ENCODE assay signal across 8 mouse cellular contexts in genomic region chr5:64878027-64878425, GRCm38 (mm10). TPM values are rescaled to one million over a fixed set of nuclear protein-coding genes. Genes with fewer than 3 reads are reported as not detected.
A peak's percentile ranks its signal among the peaks of the same experiment; 100 is the strongest.
DNase-seq lines count a peak whose midpoint lies in the region; ATAC-seq and TF ChIP-seq lines count a peak whose summit lies in the region.

No protein-coding gene starts in this region.

- H3K27me3 ChIP-seq in C2C12 (ENCODE audit: control insufficient read depth, insufficient read depth, insufficient read length): no peaks in the 10 kb centered on the region
- H3K27me3 ChIP-seq in forebrain, embryonic 13.5 days: no peaks in the 10 kb centered on the region

- H3K4me1 ChIP-seq in forebrain, embryonic 13.5 days: peaks cover 33% of the 10 kb centered on the region

- H3K79me3 ChIP-seq in C2C12 (ENCODE audit: low read depth): no peaks in the 10 kb centered on the region

- H3K9ac ChIP-seq in forebrain, embryonic 13.5 days: no peak overlapping the region

- WGBS in forebrain, embryonic 13.5 days: 5% methylated on average over 4 of the region's 4 CpGs

- no peaks in the 10 kb centered on the region for H3K9me3 ChIP-seq in forebrain, embryonic 13.5 days (replicated peaks)

- no peaks in the 10 kb centered on the region for H3K79me2 ChIP-seq in C2C12 (ENCODE audit: control insufficient read depth, insufficient read depth)

- no peak overlapping the region for H3K4me3 ChIP-seq in C2C12 (ENCODE audit: insufficient read depth, poor library complexity, severe bottlenecking)
- H3K4me3 ChIP-seq in forebrain, embryonic 13.5 days: no peak overlapping the region

- peak; percentile 73 for DNase-seq in adrenal gland, postnatal 14 days
- peak; percentile 63 for DNase-seq in heart, postnatal 25 days (ENCODE audit: low spot score)
- DNase-seq in layer of hippocampus, adult 8-10 months (ENCODE audit: low spot score in 2 of 2): peak; percentile 50 to 58
- peak; percentile 86 for DNase-seq in mesoderm, embryonic 11.5 days (ENCODE audit: low read depth, low spot score)
- DNase-seq in testis, postnatal 10 days (ENCODE audit: low spot score): peak; percentile 58

- H3K27ac ChIP-seq in forebrain, embryonic 13.5 days: peak overlapping the region; percentile 93

- H3K36me3 ChIP-seq in C2C12 (ENCODE audit: control insufficient read depth, insufficient read depth): no peaks in the 10 kb centered on the region
- H3K36me3 ChIP-seq in forebrain, embryonic 13.5 days (ENCODE audit: poor library complexity, severe bottlenecking): no peaks in the 10 kb centered on the region

- ATAC-seq in forebrain, embryonic 13.5 days: peak; percentile 94
- ATAC-seq in megakaryocyte-erythroid progenitor cell, adult 5-6 weeks (replicated peaks; ENCODE audit: low FRiP score, low TSS enrichment, poor library complexity, severe bottlenecking): no peak

- intact Hi-C loops in heart, postnatal 25 days (cut with DNase I): no loop called here

- no peak for TF ChIP-seq CTCF in C2C12 (IDR thresholded peaks at IDR 0.05; ENCODE audit: control insufficient read depth, insufficient read depth, insufficient read length)

- no peak overlapping the region for H3ac ChIP-seq in C2C12 (ENCODE audit: control insufficient read depth, insufficient read length, low read depth)

- no peak overlapping the region for H3K4me2 ChIP-seq in forebrain, embryonic 13.5 days

TF ChIP-seq in C2C12, 6 proteins besides CTCF, POLR2A, EP300 and RAD21:
- TF ChIP-seq MAX (IDR thresholded peaks at IDR 0.05) (peak; percentile 7), FOSL1 (IDR thresholded peaks at IDR 0.05; ENCODE audit: insufficient read depth, low read length, poor library complexity, severe bottlenecking) (peak; percentile 20), CEBPB (IDR thresholded peaks at IDR 0.05; ENCODE audit: low read depth) (no peak)
TF ChIP-seq in C2C12: peak in this region for 2.

RNA-seq across cellular contexts. Expression of gene Tlr1, which starts 55.3 kb away (rescaled TPM):
- 0.01 TPM for polyA plus RNA-seq in C2C12 (2012; fragmentation: generic; extraction: Trizol)
- total RNA-seq in adrenal gland, postnatal 14 days (2021): 0.85 and 3.4 TPM in 2 replicates
- polyA plus RNA-seq in forebrain, embryonic 13.5 days (2015; fragmentation: Nextera tagmentation; extraction: Ambion mirVana): 0.14 and 0.39 TPM in 2 replicates
- under 1 TPM; 0.73 to 0.78 TPM for total RNA-seq in heart, postnatal 25 days (2021)
- 1 to 10 TPM in 2 of 4 experiments, under 1 TPM in 1, not detected in 1; 0.12 to 2.0 (median 1.8) TPM for total RNA-seq in layer of hippocampus, adult 8-10 months (2022)
- 0.92 TPM in 1 of 2 replicates, not detected in the other for total RNA-seq in megakaryocyte-erythroid progenitor cell, adult 5-6 weeks (2014; fragmentation: Nextera tagmentation)
- not detected in 2 replicates for total RNA-seq in megakaryocyte-erythroid progenitor cell, adult 5-6 weeks (2017)
